7 mouse cellular contexts compared by ENCODE assay signal in the genomic region with DNA sequence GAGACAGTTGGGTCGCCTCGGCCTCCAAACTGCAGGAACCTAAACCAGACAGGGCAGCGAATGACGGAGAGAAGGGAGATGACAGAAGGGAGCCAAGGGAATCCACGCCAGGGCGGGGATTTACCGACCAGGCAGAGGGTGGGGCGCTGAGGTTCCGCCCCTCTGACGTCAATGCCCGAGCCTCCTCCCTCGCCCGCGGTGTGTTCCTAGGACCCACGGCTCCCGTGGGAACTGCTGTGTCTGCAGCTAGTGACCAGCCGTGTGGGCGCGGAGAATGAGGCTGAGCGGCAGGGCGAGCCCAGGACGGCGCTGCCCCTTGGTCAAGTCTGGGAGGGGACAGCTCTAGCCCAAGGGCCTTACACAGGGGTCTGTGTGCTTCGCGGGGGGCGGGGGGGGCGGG. TPM values are rescaled to one million over a fixed set of nuclear protein-coding genes. Genes with fewer than 3 reads are reported as not detected.
DNase-seq lines count a peak whose midpoint lies in the region; ATAC-seq lines count a peak whose summit lies in the region.

No protein-coding gene starts in this region.

- H3K4me1 ChIP-seq in limb, embryonic 13.5 days = peaks cover 16% of the 10 kb centered on the region
- peaks cover 11% of the 10 kb centered on the region for H3K4me1 ChIP-seq in midbrain, embryonic 15.5 days

- H3K9ac ChIP-seq in limb, embryonic 13.5 days = peak overlapping the region; percentile 62
- peak overlapping the region; percentile 31 for H3K9ac ChIP-seq in midbrain, embryonic 15.5 days

- H3K36me3 ChIP-seq in limb, embryonic 13.5 days = no peaks in the 10 kb centered on the region
- H3K36me3 ChIP-seq in midbrain, embryonic 15.5 days (replicated peaks) = no peaks in the 10 kb centered on the region

- H3K9me3 ChIP-seq in limb, embryonic 13.5 days = 0 out of 2 replicates have a peak, but pooled peaks cover 4% of the 10 kb centered on the region
- no peaks in the 10 kb centered on the region for H3K9me3 ChIP-seq in midbrain, embryonic 15.5 days

- peak; percentile 91 to 95 for DNase-seq in adrenal gland, postnatal 36 days
- peak; percentile 68 for DNase-seq in embryo, embryonic 9.5 days (ENCODE audit: extremely low spot score)
- peak; percentile 90 to 91 for DNase-seq in heart, adult 18-20 months
- peak; percentile 88 for DNase-seq in kidney, adult 18-20 months
- peak; percentile 25 to 41 for DNase-seq in spleen, postnatal 14 days (ENCODE audit: low spot score in 2 of 2)

- H3K4me3 ChIP-seq in limb, embryonic 13.5 days = peak overlapping the region; percentile 60
- H3K4me3 ChIP-seq in midbrain, embryonic 15.5 days = peak overlapping the region; percentile 45

- H3K4me2 ChIP-seq in limb, embryonic 13.5 days (replicated peaks) = peak overlapping the region; percentile 95
- H3K4me2 ChIP-seq in midbrain, embryonic 15.5 days = peak overlapping the region; percentile 93

- ATAC-seq in limb, embryonic 13.5 days (ENCODE audit: low FRiP score, low read depth) = peak; percentile 40; the same call in 1 of the 2 replicates
- no peak for ATAC-seq in midbrain, embryonic 15.5 days (replicated peaks)

- WGBS in limb, embryonic 13.5 days = under 1% methylated on average over 25 of the region's 27 CpGs
- under 1% methylated on average over 25 of the region's 27 CpGs for WGBS in midbrain, embryonic 15.5 days

- no peaks in the 10 kb centered on the region; the same call in 1 of the 2 replicates for H3K27me3 ChIP-seq in limb, embryonic 13.5 days
- H3K27me3 ChIP-seq in midbrain, embryonic 15.5 days (replicated peaks) = peaks cover 13% of the 10 kb centered on the region

- no peak overlapping the region for H3K27ac ChIP-seq in limb, embryonic 13.5 days
- no peak overlapping the region for H3K27ac ChIP-seq in midbrain, embryonic 15.5 days

RNA-seq across cellular contexts. Expression of a gene that starts 11.9 kb away (rescaled TPM):
- 1 to 10 TPM; 1.0 to 3.5 TPM for total RNA-seq in adrenal gland, postnatal 36 days (2021)
- 1 to 10 TPM; 2.0 to 3.5 TPM for total RNA-seq in heart, adult 18-20 months (2021)
- polyA plus RNA-seq in limb, embryonic 13.5 days (2015; fragmentation: Nextera tagmentation; extraction: Ambion mirVana) = 0.87 and 0.92 TPM in 2 replicates
- 0.22 and 0.37 TPM in 2 replicates for polyA plus RNA-seq in midbrain, embryonic 15.5 days (2015; fragmentation: Nextera tagmentation; extraction: Ambion mirVana)

RNA-seq across cellular contexts. Expression of a gene that starts 30.3 kb away (rescaled TPM):
- 1 to 10 TPM; 3.4 to 4.6 TPM for total RNA-seq in adrenal gland, postnatal 36 days (2021)
- total RNA-seq in heart, adult 18-20 months (2021) = 1 to 10 TPM; 2.4 to 2.8 TPM
- 3.3 and 3.5 TPM in 2 replicates for polyA plus RNA-seq in limb, embryonic 13.5 days (2015; fragmentation: Nextera tagmentation; extraction: Ambion mirVana)
- 6.4 and 6.9 TPM in 2 replicates for polyA plus RNA-seq in midbrain, embryonic 15.5 days (2015; fragmentation: Nextera tagmentation; extraction: Ambion mirVana)

RNA-seq across cellular contexts. Expression of a gene that starts 50.7 kb away (rescaled TPM):
- total RNA-seq in adrenal gland, postnatal 36 days (2021) = 1 to 10 TPM in 1 of 2 experiments, under 1 TPM in 1; 0.76 to 4.6 TPM
- not detected for total RNA-seq in heart, adult 18-20 months (2021)
- polyA plus RNA-seq in limb, embryonic 13.5 days (2015; fragmentation: Nextera tagmentation; extraction: Ambion mirVana) = 8.6 and 10.3 TPM in 2 replicates
- 0.95 and 0.99 TPM in 2 replicates for polyA plus RNA-seq in midbrain, embryonic 15.5 days (2015; fragmentation: Nextera tagmentation; extraction: Ambion mirVana)

Comparison
In these comparisons a context has a peak if more than half of its experiments do, and no peak if none do; other contexts are left out.
1. DNase-seq: peak in every context shown above with its lines; median percentile 93 in adrenal gland, postnatal 36 days; 90 in heart, adult 18-20 months; 88 in kidney, adult 18-20 months; 68 in embryo, embryonic 9.5 days; 33 in spleen, postnatal 14 days.